Mouse (Mus musculus) lung, postnatal 25 days (tissue): ENCODE data around the gene Tnf.
"Not testable (repeated sequence)": the region's sequence is repeated elsewhere in the genome, so short reads cannot be mapped to it uniquely, and the experiment has no call there.

Experiments
- DNase-seq: peaks from one replicate; pipeline ENCODE4 v3.0.0; 2022; ENCODE audit warnings: low spot score

The Tnf gene

GRCm38 (mm10) chr17:35234090-35234489 is 32.3 kb upstream of the Tnf start:
- not testable (repeated sequence) for DNase-seq

- DNase-seq: no peak
These were observed 31.5 kb upstream of the Tnf start, which contains the start of gene Atp6v1g2 for GRCm38 (mm10) chr17:35233114-35233980. Gene Atp6v1g2 (plus strand): TSS chr17:35233660.

GRCm38 (mm10) chr17:35232659-35233058 is 30.9 kb upstream of the Tnf start:
- no peak for DNase-seq

- DNase-seq: peak; percentile 86
These were observed 30.2 kb upstream of the Tnf start for GRCm38 (mm10) chr17:35232043-35232442.

GRCm38 (mm10) chr17:35231022-35231421 is 29.2 kb upstream of the Tnf start:
- no peak for DNase-seq

- no peak for DNase-seq
These were observed 24.8 kb upstream of the Tnf start for GRCm38 (mm10) chr17:35226561-35227046.

GRCm38 (mm10) chr17:35225456-35225855 is 23.6 kb upstream of the Tnf start:
- DNase-seq: no peak

- DNase-seq: no peak
These were observed 22.8 kb upstream of the Tnf start for GRCm38 (mm10) chr17:35224641-35225040.

GRCm38 (mm10) chr17:35222299-35222698 is 20.5 kb upstream of the Tnf start:
- no peak for DNase-seq

GRCm38 (mm10) chr17:35220156-35220952 is 18.5 kb upstream of the Tnf start, which contains the start of gene Gm16181:
Gene Gm16181 (plus strand): TSS chr17:35220834.
- no peak for DNase-seq

- DNase-seq: no peak
These were observed 17.8 kb upstream of the Tnf start for GRCm38 (mm10) chr17:35219601-35220041.

- DNase-seq: peak; percentile 65
These were observed 16.8 kb upstream of the Tnf start for GRCm38 (mm10) chr17:35218516-35219193.

- DNase-seq: no peak
These were observed 11.3 kb upstream of the Tnf start for GRCm38 (mm10) chr17:35213071-35213470.

- no peak for DNase-seq
These were observed 8.8 kb upstream of the Tnf start for GRCm38 (mm10) chr17:35210593-35210992.

- DNase-seq: no peak
These were observed 8.2 kb upstream of the Tnf start for GRCm38 (mm10) chr17:35209785-35210535.

- no peak for DNase-seq
These were observed 3.6 kb upstream of the Tnf start for GRCm38 (mm10) chr17:35205380-35205769.

- no peak for DNase-seq
These were observed 2.9 kb upstream of the Tnf start, which contains the start of gene Lta for GRCm38 (mm10) chr17:35204494-35205379. Gene Lta (minus strand): TSS chr17:35205351.

- no peak for DNase-seq
These were observed 635 bp upstream of the Tnf start for GRCm38 (mm10) chr17:35202442-35202841.

GRCm38 (mm10) chr17:35201128-35201527 is 679 bp downstream of the Tnf start:
- DNase-seq: no peak

- DNase-seq: peak; percentile 61
These were observed 1.4 kb downstream of the Tnf start for GRCm38 (mm10) chr17:35200398-35200797.
